Mouse (Mus musculus): ENCODE measurements at regions not wholly inside any gene's neighbourhood (a gene's known extent, or its start where the extent isn't known, plus 50 kb on each side); places are given as distances from the start of the nearest gene placed in this dataset.

DNA sequence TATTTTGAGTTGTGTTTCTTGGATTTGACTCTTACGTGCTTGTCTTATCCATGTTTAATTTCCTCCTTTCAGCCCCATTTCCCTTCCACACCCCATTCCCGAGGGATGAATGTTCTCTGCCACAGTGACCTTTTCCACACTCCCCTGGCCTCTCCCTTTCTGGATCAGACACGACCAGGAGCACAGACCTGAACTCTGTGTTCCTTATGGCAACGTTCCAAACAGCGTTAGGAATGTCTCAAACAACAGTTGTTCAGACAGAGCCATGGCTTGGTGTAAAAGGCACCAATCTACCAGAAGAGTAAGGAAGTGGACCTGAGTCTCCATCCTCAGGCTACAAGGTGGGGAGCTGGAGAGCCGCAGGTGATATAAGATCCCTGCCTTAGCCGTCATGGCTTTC, 52.6 kb upstream of the Dapl1 start:
- Histone ChIP-seq H3K9me3 (replicated peaks) (no peaks in the 10 kb centered on the region), H3K27ac (no peak overlapping the region), H3K9ac (no peak overlapping the region), H3K4me3 (no peak overlapping the region), H3K4me2 (replicated peaks) (no peak overlapping the region), H3K27me3 (no peaks in the 10 kb centered on the region), H3K36me3 (no peaks in the 10 kb centered on the region), H3K4me1 (no peaks in the 10 kb centered on the region)
- WGBS, result 85% methylated on average over 7 of the region's 7 CpGs
- no peak for ATAC-seq (ENCODE audit: low FRiP score)
